In the genomic region with DNA sequence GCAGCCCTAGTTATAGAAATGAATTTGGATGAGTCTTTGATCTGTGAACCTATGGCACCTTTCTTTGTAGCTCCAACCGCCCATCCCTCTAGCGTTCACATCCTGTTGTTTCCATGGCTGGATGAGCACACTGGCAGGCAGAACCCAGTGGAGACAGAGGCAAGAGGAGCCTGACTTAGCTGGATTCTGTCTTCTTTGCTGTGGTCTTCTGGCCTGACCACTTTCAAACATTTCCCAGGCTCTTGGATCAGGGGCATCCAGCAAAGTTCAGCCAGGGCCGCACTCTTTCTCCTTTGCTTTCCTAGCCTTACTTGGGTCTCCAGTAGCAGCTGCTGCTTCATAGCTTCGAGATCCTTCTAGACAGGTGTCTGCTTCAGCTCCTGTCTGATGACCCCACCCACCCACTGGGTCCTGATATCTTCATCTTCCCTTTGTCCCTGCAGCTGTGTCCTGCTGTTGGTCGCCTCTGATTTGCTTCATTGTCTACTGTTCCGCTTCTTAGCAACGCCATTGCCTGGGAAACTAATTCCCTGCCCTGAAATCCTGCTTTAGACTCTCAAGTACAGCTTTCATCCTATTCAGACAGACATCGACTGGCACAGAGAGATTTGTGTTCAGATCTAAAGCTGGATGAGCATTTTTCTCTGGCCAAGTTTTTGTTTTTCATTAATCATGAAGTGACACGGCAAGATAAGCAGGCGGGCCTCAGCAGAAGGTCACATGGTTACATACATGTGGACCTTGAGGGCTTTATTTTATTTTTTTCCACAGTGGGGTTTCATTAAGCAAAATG, we compare ENCODE assay signal across 11 mouse cellular contexts.
A peak's percentile ranks its signal among the peaks of the same experiment; 100 is the strongest.
DNase-seq lines count a peak whose midpoint lies in the region; ATAC-seq lines count a peak whose summit lies in the region.
"Had no signal": no experiment of that assay in that cellular context is flagged by ENCODE, and none has a peak within 500 bp of the region (broad histone marks: within the 10 kb centered on the region; RNA-seq: fewer than 3 reads in every experiment).

No protein-coding gene starts in this region.

- peaks cover 15% of the 10 kb centered on the region for H3K4me1 ChIP-seq in kidney, embryonic 14.5 days (ENCODE audit: control insufficient read depth, insufficient read depth, low read length)
- H3K4me1 ChIP-seq in hindbrain, embryonic 14.5 days (replicated peaks; ENCODE audit: control insufficient read depth, insufficient read depth, low read length), result peaks cover 12% of the 10 kb centered on the region
- H3K4me1 ChIP-seq in neural tube, embryonic 11.5 days (ENCODE audit: control insufficient read depth, insufficient read depth, low read length), result peaks cover 10% of the 10 kb centered on the region; the same call in 1 of the 2 replicates
- no peaks in the 10 kb centered on the region for H3K4me1 ChIP-seq in intestine, embryonic 16.5 days (ENCODE audit: control insufficient read depth, insufficient read depth, low read length)
- H3K4me1 ChIP-seq: embryonic facial prominence, embryonic 15.5 days had no signal

- no peak for DNase-seq in kidney, postnatal 25 days
- DNase-seq in brain, embryonic 18.5 days (ENCODE audit: low read depth, low spot score), result peak; percentile 24
- DNase-seq in hindbrain, embryonic 14.5 days (ENCODE audit: low spot score), result peak; percentile 41
- peak; percentile 52 for DNase-seq in neural tube, embryonic 11.5 days (ENCODE audit: low spot score)
- no peak for DNase-seq in gastrocnemius, postnatal 25 days
- DNase-seq: lung, postnatal 10 days had no signal

- WGBS in kidney, embryonic 14.5 days, result 53% methylated on average over 10 of the region's 10 CpGs
- WGBS in hindbrain, embryonic 14.5 days, result 23% methylated on average over 10 of the region's 10 CpGs
- WGBS in neural tube, embryonic 11.5 days, result 35% methylated on average over 10 of the region's 10 CpGs
- 53% methylated on average over 10 of the region's 10 CpGs for WGBS in intestine, embryonic 16.5 days

- peak; percentile 53; the same call in 1 of the 2 replicates for ATAC-seq in kidney, embryonic 14.5 days (ENCODE audit: low FRiP score, low TSS enrichment)
- peak; percentile 75 for ATAC-seq in hindbrain, embryonic 14.5 days (ENCODE audit: low FRiP score)
- peak; percentile 53; the same call in 1 of the 2 replicates for ATAC-seq in neural tube, embryonic 11.5 days (ENCODE audit: insufficient read depth, low FRiP score, low TSS enrichment)
- ATAC-seq in cerebellum, adult (ENCODE audit: insufficient number of reproducible peaks, low FRiP score, low TSS enrichment), result no peak
- ATAC-seq in intestine, embryonic 16.5 days, result no peak
- ATAC-seq: CD4-positive, CD25-positive, alpha-beta regulatory T cell, adult 4 months had no signal

- H3K4me3 ChIP-seq in kidney, embryonic 14.5 days (ENCODE audit: low read length), result no peak overlapping the region
- no peak overlapping the region for H3K4me3 ChIP-seq in hindbrain, embryonic 14.5 days (replicated peaks; ENCODE audit: low read length)
- H3K4me3 ChIP-seq in neural tube, embryonic 11.5 days (ENCODE audit: low read depth, low read length), result no peak overlapping the region
- H3K4me3 ChIP-seq in intestine, embryonic 16.5 days (ENCODE audit: low read length), result no peak overlapping the region
- H3K4me3 ChIP-seq: embryonic facial prominence, embryonic 15.5 days had no signal

- no peaks in the 10 kb centered on the region for H3K27me3 ChIP-seq in kidney, embryonic 14.5 days (ENCODE audit: control insufficient read depth, insufficient read depth, low read length)
- H3K27me3 ChIP-seq in hindbrain, embryonic 14.5 days (ENCODE audit: control insufficient read depth, insufficient read depth, low read length), result no peaks in the 10 kb centered on the region
- H3K27me3 ChIP-seq in neural tube, embryonic 11.5 days (ENCODE audit: control insufficient read depth, insufficient read depth, low read length), result no peaks in the 10 kb centered on the region
- H3K27me3 ChIP-seq in intestine, embryonic 16.5 days (replicated peaks; ENCODE audit: control insufficient read depth, insufficient read depth, low read length), result no peaks in the 10 kb centered on the region
- H3K27me3 ChIP-seq: embryonic facial prominence, embryonic 15.5 days had no signal

- no peaks in the 10 kb centered on the region for H3K36me3 ChIP-seq in kidney, embryonic 14.5 days (ENCODE audit: control insufficient read depth, insufficient read depth, low read length)
- H3K36me3 ChIP-seq in hindbrain, embryonic 14.5 days (replicated peaks; ENCODE audit: control insufficient read depth, insufficient read depth), result no peaks in the 10 kb centered on the region
- H3K36me3 ChIP-seq in neural tube, embryonic 11.5 days (ENCODE audit: control insufficient read depth, insufficient read depth, low read length), result no peaks in the 10 kb centered on the region
- H3K36me3 ChIP-seq in intestine, embryonic 16.5 days (ENCODE audit: control insufficient read depth, insufficient read depth, low read length), result no peaks in the 10 kb centered on the region
- H3K36me3 ChIP-seq: embryonic facial prominence, embryonic 15.5 days had no signal

- H3K4me2 ChIP-seq in kidney, embryonic 14.5 days (replicated peaks; ENCODE audit: low read depth, low read length), result no peak overlapping the region
- H3K4me2 ChIP-seq in hindbrain, embryonic 14.5 days (replicated peaks), result no peak overlapping the region
- no peak overlapping the region for H3K4me2 ChIP-seq in neural tube, embryonic 11.5 days (ENCODE audit: low read depth)
- H3K4me2 ChIP-seq in intestine, embryonic 16.5 days (ENCODE audit: low read depth, low read length), result no peak overlapping the region
- H3K4me2 ChIP-seq: embryonic facial prominence, embryonic 15.5 days had no signal

- H3K9me3 ChIP-seq in kidney, embryonic 14.5 days (ENCODE audit: control insufficient read depth, low read length), result peaks cover 5% of the 10 kb centered on the region
- H3K9me3 ChIP-seq in hindbrain, embryonic 14.5 days (ENCODE audit: control insufficient read depth, low read length), result no peaks in the 10 kb centered on the region
- no peaks in the 10 kb centered on the region for H3K9me3 ChIP-seq in neural tube, embryonic 11.5 days (ENCODE audit: control insufficient read depth, low read length)
- H3K9me3 ChIP-seq in intestine, embryonic 16.5 days (ENCODE audit: control insufficient read depth, low read length), result 0 out of 2 replicates have a peak, but pooled peaks cover 3% of the 10 kb centered on the region

- H3K27ac ChIP-seq in kidney, embryonic 14.5 days (ENCODE audit: low read depth, low read length), result peak overlapping the region; percentile 38; the same call in 1 of the 2 replicates
- H3K27ac ChIP-seq in hindbrain, embryonic 14.5 days, result no peak overlapping the region
- H3K27ac ChIP-seq in neural tube, embryonic 11.5 days (ENCODE audit: low read depth, low read length), result no peak overlapping the region
- H3K27ac ChIP-seq in intestine, embryonic 16.5 days (ENCODE audit: low read length), result no peak overlapping the region
- H3K27ac ChIP-seq: embryonic facial prominence, embryonic 15.5 days had no signal

- H3K9ac ChIP-seq in kidney, embryonic 14.5 days (ENCODE audit: low read depth, low read length), result no peak overlapping the region
- H3K9ac ChIP-seq in hindbrain, embryonic 14.5 days, result no peak overlapping the region
- H3K9ac ChIP-seq in neural tube, embryonic 11.5 days (ENCODE audit: low read length), result no peak overlapping the region
- H3K9ac ChIP-seq in intestine, embryonic 16.5 days (ENCODE audit: low read depth, low read length), result no peak overlapping the region
- H3K9ac ChIP-seq: embryonic facial prominence, embryonic 15.5 days had no signal

Comparison
In these comparisons a context has a peak if more than half of its experiments do, and no peak if none do; other contexts are left out.
1. ATAC-seq: peak in kidney, embryonic 14.5 days (single experiment), hindbrain, embryonic 14.5 days (single experiment) and neural tube, embryonic 11.5 days (single experiment); none in cerebellum, adult (single experiment) and intestine, embryonic 16.5 days (single experiment).
2. DNase-seq: peak in brain, embryonic 18.5 days (single experiment), hindbrain, embryonic 14.5 days (single experiment) and neural tube, embryonic 11.5 days (single experiment); none in kidney, postnatal 25 days (0 of 2) and gastrocnemius, postnatal 25 days (single experiment).